Comparison of ENCODE assay signal across 8 mouse cellular contexts in genomic region chr2:52319020-52319567, GRCm38 (mm10). TPM values are rescaled to one million over a fixed set of nuclear protein-coding genes. Genes with fewer than 3 reads are reported as not detected.
DNase-seq lines count a peak whose midpoint lies in the region; ATAC-seq and TF ChIP-seq lines count a peak whose summit lies in the region.

No protein-coding gene starts in this region.

- no peaks in the 10 kb centered on the region for H3K79me2 ChIP-seq in heart, adult 2 months (replicated peaks; ENCODE audit: control insufficient read depth, insufficient read depth, low read length)

- peaks cover 1% of the 10 kb centered on the region; the same call in 1 of the 2 replicates for H3K4me1 ChIP-seq in heart, adult 2 months (ENCODE audit: control insufficient read depth, insufficient read depth, low read length)
- H3K4me1 ChIP-seq in embryonic fibroblast, embryonic 13.5 days (ENCODE audit: control insufficient read depth, insufficient read depth, low read length) = peaks cover 9% of the 10 kb centered on the region
- H3K4me1 ChIP-seq in liver, embryonic 14.5 days (replicated peaks; ENCODE audit: control insufficient read depth in 2 of 2, insufficient read depth in 2 of 2, low read length in 1 of 2) = peaks cover 0 to 4% of the 10 kb centered on the region in 2 experiments; a peak in 1 of 4 replicates
- H3K4me1 ChIP-seq in hindbrain, embryonic 16.5 days (ENCODE audit: control insufficient read depth, insufficient read depth, low read depth, low read length) = no peaks in the 10 kb centered on the region

- peak; percentile 91 for DNase-seq in heart, adult 11 months
- DNase-seq in heart, adult 2 months = no peak
- DNase-seq in CD4-positive helper T cell, adult 2 months (ENCODE audit: low read depth, low spot score) = peak; percentile 85
- peak in 2 of 3 experiments; percentile 2 to 7 for DNase-seq in liver, embryonic 14.5 days (ENCODE audit: low read depth in 3 of 3, low spot score in 3 of 3)
- DNase-seq in cerebellum, postnatal 36 days = no peak
- no peak for DNase-seq in kidney, postnatal 36 days

- H3K4me2 ChIP-seq in liver, embryonic 14.5 days (ENCODE audit: low read depth) = no peak overlapping the region
- no peak overlapping the region for H3K4me2 ChIP-seq in hindbrain, embryonic 16.5 days (ENCODE audit: low read length)

- H3K4me3 ChIP-seq in heart, adult 2 months = no peak overlapping the region
- H3K4me3 ChIP-seq in embryonic fibroblast, embryonic 13.5 days (ENCODE audit: insufficient read depth, low read length) = no peak overlapping the region
- no peak overlapping the region for H3K4me3 ChIP-seq in liver, embryonic 14.5 days (ENCODE audit: insufficient read depth in 1 of 2, low read depth in 2 of 2, low read length in 2 of 2)
- no peak overlapping the region for H3K4me3 ChIP-seq in hindbrain, embryonic 16.5 days (ENCODE audit: low read length)

- no peak for TF ChIP-seq POLR2A in heart, adult 2 months (IDR thresholded peaks at IDR 0.05; ENCODE audit: insufficient read depth, low read depth, low read length)
- TF ChIP-seq POLR2A in embryonic fibroblast, embryonic 13.5 days (IDR thresholded peaks at IDR 0.05; ENCODE audit: low read depth, low read length) = no peak

- no peaks in the 10 kb centered on the region for H3K9me3 ChIP-seq in liver, embryonic 14.5 days (ENCODE audit: control insufficient read depth, low read length)
- H3K9me3 ChIP-seq in hindbrain, embryonic 16.5 days (ENCODE audit: control insufficient read depth, low read length) = no peaks in the 10 kb centered on the region

- H3K36me3 ChIP-seq in heart, adult 2 months (ENCODE audit: control insufficient read depth, insufficient read depth, low read length) = no peaks in the 10 kb centered on the region; the same call in 1 of the 2 replicates
- no peaks in the 10 kb centered on the region for H3K36me3 ChIP-seq in liver, embryonic 14.5 days (replicated peaks; ENCODE audit: control insufficient read depth, insufficient read depth, low read depth)
- H3K36me3 ChIP-seq in hindbrain, embryonic 16.5 days (ENCODE audit: control insufficient read depth, insufficient read depth, low read length) = no peaks in the 10 kb centered on the region

- intact Hi-C loops in heart, adult 2 months (cut with DNase I) = no loop called here

- H3K27ac ChIP-seq in heart, adult 2 months = no peak overlapping the region
- peak overlapping the region; percentile 76 for H3K27ac ChIP-seq in embryonic fibroblast, embryonic 13.5 days (ENCODE audit: insufficient read depth, low read length)
- H3K27ac ChIP-seq in liver, embryonic 14.5 days = no peak overlapping the region
- H3K27ac ChIP-seq in hindbrain, embryonic 16.5 days (ENCODE audit: low read depth, low read length) = no peak overlapping the region

- H3K27me3 ChIP-seq in heart, adult 2 months (ENCODE audit: control insufficient read depth, insufficient read depth, low read length) = no peaks in the 10 kb centered on the region
- H3K27me3 ChIP-seq in liver, embryonic 14.5 days (ENCODE audit: control insufficient read depth, insufficient read depth, low read length) = no peaks in the 10 kb centered on the region
- H3K27me3 ChIP-seq in hindbrain, embryonic 16.5 days (replicated peaks; ENCODE audit: control insufficient read depth, insufficient read depth, low read length) = no peaks in the 10 kb centered on the region

- ATAC-seq in liver, embryonic 14.5 days (ENCODE audit: insufficient read depth) = no peak
- no peak for ATAC-seq in hindbrain, embryonic 16.5 days

- TF ChIP-seq EP300 in heart, adult 2 months (IDR thresholded peaks at IDR 0.05; ENCODE audit: insufficient read depth, low read depth, low read length) = no peak
- no peak for TF ChIP-seq EP300 in liver, embryonic 14.5 days (IDR thresholded peaks at IDR 0.05; ENCODE audit: low read depth)

- WGBS in heart, adult 2 months = 25% methylated on average over 5 of the region's 5 CpGs
- 43% methylated on average over 5 of the region's 5 CpGs for WGBS in liver, embryonic 14.5 days (ENCODE audit: insufficient replicate concordance)
- WGBS in hindbrain, embryonic 16.5 days = 81% methylated on average over 5 of the region's 5 CpGs

- TF ChIP-seq CTCF in heart, adult 2 months (IDR thresholded peaks at IDR 0.05) = no peak
- no peak for TF ChIP-seq CTCF in embryonic fibroblast, embryonic 13.5 days (IDR thresholded peaks at IDR 0.05; ENCODE audit: borderline replicate concordance, insufficient read depth, low read length)
- TF ChIP-seq CTCF in liver, embryonic 14.5 days (IDR thresholded peaks at IDR 0.05; ENCODE audit: low read depth) = no peak

- no peak overlapping the region for H3K9ac ChIP-seq in heart, adult 2 months (ENCODE audit: low read depth, low read length)
- no peak overlapping the region for H3K9ac ChIP-seq in liver, embryonic 14.5 days (replicated peaks)
- no peak overlapping the region for H3K9ac ChIP-seq in hindbrain, embryonic 16.5 days (ENCODE audit: low read depth, low read length)

RNA-seq across cellular contexts. Expression of gene Neb, which starts 59.2 kb away (rescaled TPM):
- total RNA-seq in heart, adult 2 months (2021) = 10 to 100 TPM in 1 of 2 experiments, 1 to 10 TPM in 1; 7.6 to 10.2 TPM
- 1.0 and 3.2 TPM in 2 replicates for polyA plus RNA-seq in heart, adult 2 months (2012; rRNA removed)
- 0.53 and 1.1 TPM in 2 replicates for polyA plus RNA-seq in embryonic fibroblast, embryonic 13.5 days (2011; ENCODE audit: insufficient read length, low read depth, missing spikeins)
- 0.12 and 0.13 TPM in 2 replicates for polyA plus RNA-seq in liver, embryonic 14.5 days (2012; rRNA removed)
- polyA plus RNA-seq in liver, embryonic 14.5 days (2014; fragmentation: Nextera tagmentation; extraction: Ambion mirVana) = 0.14 and 0.18 TPM in 2 replicates
- polyA plus RNA-seq in hindbrain, embryonic 16.5 days (2015; fragmentation: Nextera tagmentation; extraction: Ambion mirVana) = 0.76 and 8.8 TPM in 2 replicates

Comparison
In these comparisons a context has a peak if more than half of its experiments do, and no peak if none do; other contexts are left out.
1. DNase-seq: peak in heart, adult 11 months (single experiment), CD4-positive helper T cell, adult 2 months (single experiment) and liver, embryonic 14.5 days (2 of 3); none in heart, adult 2 months (0 of 2), cerebellum, postnatal 36 days (0 of 2) and kidney, postnatal 36 days (0 of 2).